Mouse (Mus musculus): ENCODE measurements around the gene Zfp536. TPM values are rescaled to one million over a fixed set of nuclear protein-coding genes. Genes with fewer than 3 reads are reported as not detected.
"Not testable (repeated sequence)": the region's sequence is repeated elsewhere in the genome, so short reads cannot be mapped to it uniquely, and the experiment has no call there.

Zfp536 gene
- total RNA-seq, 4 experiments from 2014 or later = 0.31 to 0.70 (median 0.50) TPM

DNA sequence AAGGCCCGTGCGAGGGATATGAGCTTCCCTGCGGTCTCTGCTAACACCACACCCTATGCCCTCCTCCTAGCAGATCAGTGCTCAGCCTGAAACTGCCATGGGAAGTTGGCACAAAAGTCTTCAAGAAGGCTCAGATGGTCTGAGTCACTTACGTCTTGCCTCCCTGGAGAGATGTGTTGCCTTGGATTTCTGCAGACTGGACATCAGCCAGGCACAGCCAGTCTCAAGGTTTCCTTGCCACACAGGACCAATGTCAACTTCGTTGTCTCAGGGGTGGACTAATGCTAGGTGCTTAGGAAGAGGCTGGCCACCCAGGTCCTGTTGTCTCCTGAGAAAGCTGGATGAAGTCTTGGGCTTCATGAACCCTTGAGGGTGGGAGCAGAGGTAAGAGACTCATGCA lies 14.6 kb downstream of the Zfp536 start:
- no peak for DNase-seq (ENCODE audit: low spot score in 2 of 2)

DNA sequence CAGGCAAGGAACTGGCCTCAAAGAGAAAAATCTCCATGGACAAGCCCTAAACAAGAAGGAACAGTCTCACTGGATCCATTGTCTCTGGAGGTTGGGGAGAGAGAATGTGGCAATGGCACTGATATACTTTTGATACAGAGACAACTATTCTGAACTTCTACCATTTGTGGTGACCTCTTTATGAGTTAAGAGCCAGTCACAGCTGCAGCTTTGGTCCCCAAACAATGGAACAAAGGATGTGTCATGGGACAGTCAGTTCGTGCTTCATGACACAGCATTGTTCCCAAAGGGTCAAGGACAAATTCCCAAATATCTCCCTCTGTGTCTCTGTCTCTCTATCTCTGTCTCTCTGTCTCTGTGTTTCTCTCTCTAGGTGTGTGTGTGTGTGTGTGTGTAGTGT lies 20.4 kb downstream of the Zfp536 start:
- DNase-seq (ENCODE audit: low spot score in 2 of 2) = no peak

DNA sequence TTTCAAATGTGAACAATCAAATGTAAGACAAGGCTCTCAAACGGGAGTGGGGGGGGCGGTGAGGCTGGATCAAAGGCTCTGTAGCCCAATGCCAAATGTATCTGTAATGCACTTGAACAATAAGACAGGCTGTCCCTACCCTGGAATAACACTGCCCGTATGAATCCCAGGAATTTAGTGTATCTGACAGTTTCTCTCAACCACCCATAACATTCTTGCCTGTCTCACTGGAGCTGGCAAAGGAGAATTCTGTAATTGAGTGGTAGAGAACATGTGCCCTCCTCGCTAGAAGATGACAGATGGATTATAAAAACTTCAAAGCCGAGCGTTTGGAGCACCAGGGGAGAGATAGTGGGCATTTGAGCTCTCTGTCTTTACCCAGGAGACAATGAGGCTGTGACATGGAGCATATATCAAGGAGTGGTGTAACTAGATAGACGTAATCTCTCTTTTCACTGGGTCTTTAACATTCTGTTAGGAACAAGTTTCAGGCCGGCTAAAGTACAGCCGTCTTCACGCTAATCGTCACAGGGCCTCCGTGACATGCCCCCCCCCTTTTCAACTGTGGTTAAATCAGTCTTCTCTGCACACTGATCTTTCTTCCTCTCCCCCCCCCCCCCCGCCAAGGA lies 27.2 kb downstream of the Zfp536 start:
- no peak for DNase-seq (ENCODE audit: low spot score in 2 of 2)

DNA sequence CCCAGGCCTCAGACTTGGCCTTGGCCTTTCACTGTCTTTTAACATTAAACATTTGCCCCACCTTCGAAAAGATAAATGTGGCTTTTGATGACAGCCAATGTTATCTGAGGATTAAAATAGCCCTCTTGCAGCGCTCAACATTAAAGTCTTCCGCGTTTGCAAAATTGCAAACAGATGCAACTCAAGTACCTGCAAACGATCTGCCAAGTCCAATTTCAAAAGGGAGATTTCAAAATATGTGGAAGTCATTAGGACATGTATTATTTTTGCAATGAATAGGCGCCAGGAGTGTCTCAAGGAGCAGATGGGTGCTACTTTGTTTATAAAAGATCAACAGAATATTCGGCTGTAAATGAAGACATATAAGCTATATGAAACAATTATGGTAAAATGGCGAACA lies 30.1 kb downstream of the Zfp536 start:
- no peak for DNase-seq (ENCODE audit: low spot score in 2 of 2)

- DNase-seq (ENCODE audit: low spot score in 2 of 2) = no peak
Observed at GRCm38 (mm10) chr7:37737191-37737590, 36.2 kb downstream of the Zfp536 start.

GRCm38 (mm10) chr7:37736413-37736720 lies 37.1 kb downstream of the Zfp536 start:
- no peak for DNase-seq (ENCODE audit: low spot score in 2 of 2)

DNA sequence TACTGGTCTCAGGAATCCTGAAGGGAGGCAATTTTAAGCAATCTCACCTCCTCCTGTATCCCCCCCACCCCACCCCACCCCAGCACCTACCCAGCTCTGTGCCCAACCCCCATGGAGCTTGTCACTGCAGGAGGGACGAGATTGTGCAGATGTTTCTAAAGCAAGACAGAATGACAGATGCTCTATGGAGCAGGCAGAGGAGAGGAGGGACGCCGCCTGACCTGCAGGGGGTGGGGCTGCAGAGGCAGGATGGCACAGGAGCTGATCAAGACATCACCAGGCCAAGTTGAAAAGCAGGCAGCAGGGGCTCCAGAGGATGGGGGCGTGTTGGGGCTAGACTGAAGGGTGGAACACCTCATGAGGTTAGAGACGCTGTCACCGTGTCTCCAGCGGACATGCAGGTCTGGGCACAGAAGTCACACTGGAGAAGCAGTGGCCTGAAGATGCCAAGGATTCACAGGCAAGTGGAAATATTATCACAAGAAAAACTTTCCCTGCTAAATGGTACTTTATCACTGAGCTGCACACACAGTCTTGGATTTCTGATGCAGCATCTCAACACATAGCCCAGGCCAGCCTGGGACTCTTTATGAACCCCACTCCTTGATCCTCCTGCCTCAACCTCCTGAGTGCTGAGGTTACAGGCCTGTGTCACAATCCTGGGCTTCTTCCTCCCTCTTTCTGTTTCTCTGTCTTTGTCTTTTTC lies 37.6 kb downstream of the Zfp536 start:
- DNase-seq (ENCODE audit: low spot score in 2 of 2) = no peak

DNA sequence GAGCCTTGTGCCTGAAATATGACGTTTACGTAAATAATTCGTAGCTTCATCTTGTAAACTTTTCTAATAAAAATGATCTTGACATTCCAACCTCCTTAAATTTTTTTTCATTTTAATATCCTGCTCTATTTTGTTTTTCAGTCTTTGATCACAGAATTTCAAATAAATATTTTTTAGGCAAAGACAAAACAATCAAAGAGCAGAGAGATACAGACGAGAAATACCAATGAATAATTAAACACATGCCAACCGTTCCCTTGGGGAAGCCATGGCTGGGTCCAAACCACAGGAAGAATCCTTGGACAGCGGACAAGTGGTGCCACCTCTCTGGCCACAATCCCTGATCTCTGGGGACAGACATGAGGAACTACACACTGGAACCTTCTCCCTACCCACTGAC lies 38.3 kb downstream of the Zfp536 start:
- DNase-seq (ENCODE audit: low spot score in 2 of 2) = no peak

GRCm38 (mm10) chr7:37734576-37734975 lies 38.9 kb downstream of the Zfp536 start:
- no peak for DNase-seq (ENCODE audit: low spot score in 2 of 2)

DNA sequence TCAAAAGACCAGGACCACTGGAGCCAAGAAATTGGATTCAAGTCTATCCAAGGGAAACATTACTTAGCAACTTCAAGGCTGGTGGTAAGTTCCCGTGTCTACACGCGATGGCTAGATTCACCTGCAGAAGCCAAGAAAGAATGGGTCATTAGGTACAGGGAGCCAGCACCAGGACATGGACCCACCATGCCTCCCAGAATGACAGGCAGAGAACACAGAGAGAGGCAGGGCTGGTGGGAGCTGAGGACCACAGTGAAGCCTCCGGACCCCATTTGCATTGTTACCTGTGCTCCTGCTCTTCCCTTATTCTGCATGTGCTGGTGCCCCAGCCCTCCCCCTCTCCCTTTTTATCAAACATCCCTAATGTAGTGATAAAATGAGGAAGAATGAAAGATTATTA lies 39.4 kb downstream of the Zfp536 start:
- no peak for DNase-seq (ENCODE audit: low spot score in 2 of 2)

- no peak for DNase-seq (ENCODE audit: low spot score in 2 of 2)
Observed at GRCm38 (mm10) chr7:37732741-37733140, 40.7 kb downstream of the Zfp536 start.

DNA sequence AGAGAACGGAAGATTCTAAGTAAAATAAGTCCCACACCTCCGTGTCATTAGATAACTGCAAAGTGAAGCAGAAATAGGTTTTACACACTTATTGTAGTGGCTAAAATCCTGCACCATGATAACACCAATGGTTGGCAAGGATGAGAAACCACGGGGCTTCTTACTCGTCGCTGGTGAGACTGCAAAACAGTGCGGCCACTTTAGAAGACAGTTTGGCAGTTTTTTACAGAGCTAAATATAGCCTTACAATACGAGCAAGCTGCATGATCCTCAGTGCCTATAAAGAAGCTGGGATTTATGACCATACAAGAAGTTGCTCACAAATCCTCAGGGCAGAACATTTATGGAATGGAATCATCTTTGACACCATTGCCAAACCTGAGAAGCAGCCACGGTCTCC lies 45.7 kb downstream of the Zfp536 start:
- DNase-seq (ENCODE audit: low spot score in 2 of 2) = no peak

DNA sequence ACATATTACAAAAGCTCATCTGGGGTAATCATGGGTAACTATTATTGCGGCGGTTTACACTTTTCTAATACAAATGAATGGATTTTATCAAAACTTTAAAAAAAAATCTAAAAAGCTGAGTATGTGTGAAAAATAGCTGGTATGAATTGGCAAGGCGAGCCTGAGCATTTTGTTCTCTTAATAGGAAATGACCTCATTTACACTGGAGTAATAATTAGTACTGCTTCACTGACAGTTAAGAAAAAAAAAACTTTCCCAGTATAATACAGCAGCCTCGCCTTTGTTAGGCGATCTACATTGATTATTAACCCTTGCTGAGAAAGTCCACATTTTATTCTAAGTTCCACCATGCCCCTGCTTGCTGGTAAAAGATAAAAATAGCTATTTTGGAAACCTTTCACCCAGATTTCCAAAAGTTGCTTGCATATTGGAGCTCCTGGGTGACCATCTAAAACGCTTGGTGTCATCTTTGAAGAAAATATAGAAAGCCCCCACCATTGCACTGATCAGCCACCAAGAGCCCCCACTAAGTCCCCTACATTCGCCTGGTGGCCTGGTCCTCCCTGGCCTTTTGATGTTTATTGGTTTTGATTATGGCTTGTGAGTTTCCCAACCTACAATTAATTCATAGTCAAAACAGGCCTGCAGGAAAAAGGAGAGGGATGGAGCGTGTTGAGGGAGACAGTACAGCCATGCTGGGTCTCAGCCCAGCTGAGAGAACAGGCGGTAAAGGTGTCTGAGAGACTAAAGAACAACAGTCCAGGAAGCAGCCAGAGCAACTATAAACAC lies 49.2 kb downstream of the Zfp536 start:
- no peak for DNase-seq (ENCODE audit: low spot score in 2 of 2)

- no peak for DNase-seq (ENCODE audit: low spot score in 2 of 2)
Observed at GRCm38 (mm10) chr7:37723191-37723592, 50.2 kb downstream of the Zfp536 start.

DNA sequence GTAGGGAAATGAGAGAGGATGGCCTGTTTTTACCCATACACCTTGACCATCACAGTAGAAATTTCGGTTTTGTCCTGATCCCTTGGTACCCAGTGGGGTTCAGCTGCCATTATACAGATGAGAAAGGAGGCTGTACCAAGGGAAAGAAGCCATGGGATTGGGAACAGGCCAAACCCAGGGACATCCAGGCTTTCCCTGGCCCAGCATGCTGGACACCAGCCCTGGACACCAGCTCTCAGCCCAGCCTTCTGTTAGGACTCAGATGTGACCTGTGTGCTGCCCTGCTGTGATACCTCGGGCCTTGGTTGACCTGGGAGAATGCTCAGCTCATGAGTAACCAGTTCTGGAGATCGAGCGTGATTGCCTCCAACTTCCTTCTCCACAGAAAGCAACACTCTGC lies 51.8 kb downstream of the Zfp536 start:
- DNase-seq (ENCODE audit: low spot score in 2 of 2) = no peak

DNA sequence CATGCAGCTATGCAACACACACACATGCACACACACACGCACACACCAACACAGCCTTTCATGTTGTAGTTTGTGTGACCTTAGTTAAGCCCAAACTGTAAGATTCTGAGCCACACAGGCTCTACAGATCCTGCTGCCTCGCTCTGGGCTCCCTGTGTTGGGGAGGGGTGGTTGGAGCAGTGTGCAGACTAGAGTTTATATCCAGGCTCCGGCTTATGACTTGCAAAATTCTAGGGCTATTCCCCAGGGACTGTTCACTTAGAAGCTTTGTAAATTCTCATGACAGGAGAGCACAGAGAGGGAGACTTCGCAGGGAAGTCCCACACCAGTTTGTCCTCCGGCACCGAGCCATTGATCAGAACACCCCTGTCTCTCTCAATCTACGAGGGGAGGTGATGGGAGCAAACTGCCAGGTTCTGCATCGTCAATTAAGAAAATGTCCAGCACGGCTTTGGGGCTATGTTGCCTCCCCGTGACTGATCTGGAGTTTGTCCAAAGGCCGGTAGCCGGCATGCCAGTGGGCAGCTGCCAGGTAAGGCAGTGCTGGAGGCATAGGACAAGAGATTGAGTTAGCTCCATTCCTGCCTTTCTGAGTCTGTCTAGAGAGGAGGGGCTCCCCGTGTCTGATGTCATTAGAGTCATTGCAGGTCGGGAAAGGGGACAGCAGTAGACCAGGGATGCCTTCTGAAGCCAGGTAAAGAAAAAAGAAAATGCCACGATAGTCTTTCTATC lies 54.6 kb downstream of the Zfp536 start:
- DNase-seq (ENCODE audit: low spot score in 2 of 2) = no peak

- no peak for DNase-seq (ENCODE audit: low spot score in 2 of 2)
Observed at GRCm38 (mm10) chr7:37717071-37717470, 56.4 kb downstream of the Zfp536 start.

DNA sequence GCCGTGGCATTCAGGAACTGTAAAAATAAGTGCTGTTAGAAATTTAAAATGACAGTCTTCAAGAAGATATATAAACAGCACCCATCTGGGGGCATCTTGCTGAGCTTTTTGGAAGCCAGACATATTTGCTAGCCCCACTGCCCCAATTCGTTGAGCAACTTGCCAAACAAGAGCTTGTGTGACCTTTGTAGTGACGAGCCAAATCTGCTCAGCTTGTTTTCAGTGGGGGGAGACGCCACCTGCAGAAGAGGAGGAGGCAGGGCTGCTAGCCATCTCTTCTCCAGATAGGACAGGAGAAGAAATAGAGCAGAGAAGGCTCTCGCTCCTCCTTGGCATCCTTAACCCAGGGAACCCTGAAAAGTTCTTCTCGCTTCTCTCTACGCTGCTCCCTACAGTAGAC lies 56.8 kb downstream of the Zfp536 start:
- DNase-seq (ENCODE audit: low spot score in 2 of 2) = no peak

- no peak for DNase-seq (ENCODE audit: low spot score in 2 of 2)
Observed at GRCm38 (mm10) chr7:37704464-37704863, 69.0 kb downstream of the Zfp536 start.

DNA sequence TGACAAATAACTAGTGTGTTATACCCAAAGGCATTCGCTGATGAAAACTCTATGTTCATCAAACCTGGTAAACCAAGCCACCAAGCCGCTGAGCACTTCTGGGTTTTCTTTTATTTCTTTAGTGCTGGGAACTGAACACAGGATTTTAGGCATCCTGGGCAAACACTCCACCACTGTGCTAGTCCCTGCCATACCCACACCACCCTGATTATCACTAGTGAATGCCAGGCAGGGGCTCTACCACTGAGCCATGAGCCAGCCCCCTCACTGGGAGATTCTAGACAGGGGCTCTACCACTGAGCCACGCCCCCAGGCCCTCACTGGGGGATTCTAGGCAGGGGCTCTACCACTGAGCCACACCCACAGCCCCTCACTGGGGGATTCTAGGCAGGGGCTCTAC lies 76.1 kb downstream of the Zfp536 start:
- DNase-seq (ENCODE audit: low spot score in 2 of 2) = not testable (repeated sequence)

GRCm38 (mm10) chr7:37695066-37695465 lies 78.4 kb downstream of the Zfp536 start:
- no peak for DNase-seq (ENCODE audit: low spot score in 2 of 2)

GRCm38 (mm10) chr7:37690606-37691005 lies 82.8 kb downstream of the Zfp536 start:
- no peak for DNase-seq (ENCODE audit: low spot score in 2 of 2)

Data from gastrocnemius, adult 8-10 months (tissue).